Mouse (Mus musculus) kidney, adult 2 months (tissue): Measurements from ENCODE around the gene Slc7a7.

Source experiments
- CTCF ChIP-seq: fragments of 200-500 bp; conservative IDR thresholded peaks from 2 replicates; pipeline ENCODE4 v1.5.1; 2011; ENCODE audit warnings: low read depth, mild to moderate bottlenecking, control low read depth, low read length, moderate library complexity, mixed read lengths; ENCODE audit not compliant: insufficient read depth, insufficient read length
- POLR2A ChIP-seq: fragments of 200-500 bp; IDR thresholded peaks from one replicate; pipeline ENCODE4 v1.6.1; 2011; ENCODE audit warnings: low read depth, low read length, control low read depth

DNA sequence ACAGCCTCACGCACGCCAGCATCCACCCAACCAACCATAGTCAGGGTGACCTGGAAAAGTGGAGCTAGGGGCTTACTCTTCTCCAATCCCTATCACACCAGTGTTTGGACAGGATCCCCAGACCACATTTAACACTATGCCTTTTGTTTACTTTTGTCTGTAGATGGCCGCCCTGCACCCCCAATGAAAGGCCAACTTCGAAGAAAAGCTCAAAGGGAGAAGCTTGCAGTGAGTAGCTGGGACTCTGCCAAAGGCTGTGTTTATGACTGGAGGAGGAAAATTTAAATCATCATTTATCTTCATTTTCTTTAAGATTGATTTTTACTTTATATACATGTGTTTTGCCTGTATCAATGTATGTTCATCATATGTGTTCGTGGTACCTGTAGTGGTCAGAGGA is 10.8 kb upstream of the Slc7a7 start:
- no peak for TF ChIP-seq CTCF
- TF ChIP-seq POLR2A: no peak
